Mouse (Mus musculus): ENCODE data around the gene Pcif1.

- peak; percentile 69 for TF ChIP-seq CTCF (IDR thresholded peaks at IDR 0.05; ENCODE audit: low read depth)
- no peak for TF ChIP-seq EP300 (IDR thresholded peaks at IDR 0.05; ENCODE audit: low read depth)
Observed at GRCm38 (mm10) chr2:164867566-164867965, 11.5 kb upstream of the Pcif1 start.
